In genomic region chr5:110786081-110786835, GRCm38 (mm10) we compare ENCODE assay signal across 8 mouse cellular contexts. TPM values are rescaled to one million over a fixed set of nuclear protein-coding genes. Genes with fewer than 3 reads are reported as not detected.
A peak's percentile ranks its signal among the peaks of the same experiment; 100 is the strongest.
DNase-seq lines count a peak whose midpoint lies in the region; ATAC-seq and TF ChIP-seq lines count a peak whose summit lies in the region.

No protein-coding gene starts in this region.

- no peak overlapping the region for H3K4me3 ChIP-seq in MEL (ENCODE audit: control insufficient read depth in 1 of 2, insufficient read depth in 1 of 2, low read depth in 2 of 2, low read length in 2 of 2)

- TF ChIP-seq RAD21 in MEL (IDR thresholded peaks at IDR 0.05; ENCODE audit: low read depth, low read length): no peak; the same call in 1 of the 2 replicates

- H3K9me3 ChIP-seq in MEL (replicated peaks; ENCODE audit: insufficient read depth, low read length): no peaks in the 10 kb centered on the region

- H3K4me1 ChIP-seq in MEL (ENCODE audit: control insufficient read depth in 1 of 2, insufficient read depth in 2 of 2, low read length in 2 of 2): peaks cover 0 to 4% of the 10 kb centered on the region in 2 experiments; a peak in 1 of 4 replicates

- no peaks in the 10 kb centered on the region for H3K27me3 ChIP-seq in MEL (ENCODE audit: control insufficient read depth in 1 of 2, insufficient read depth in 2 of 2, low read length in 2 of 2)

- H3K79me2 ChIP-seq in MEL (ENCODE audit: control insufficient read depth, insufficient read depth, low read length, poor library complexity): no peaks in the 10 kb centered on the region

- peak; percentile 40; the same call in 1 of the 2 replicates for ATAC-seq in granulocyte monocyte progenitor cell, adult 5-6 weeks (replicated peaks; ENCODE audit: poor library complexity, severe bottlenecking)

- intact Hi-C loops in left cerebral cortex, postnatal 14 days (cut with DNase I): no loop called here

- no peaks in the 10 kb centered on the region; a peak in 1 of 4 replicates for H3K36me3 ChIP-seq in MEL (ENCODE audit: control insufficient read depth in 1 of 2, insufficient read depth in 2 of 2, low read length in 2 of 2)

- no peak for TF ChIP-seq POLR2A in MEL (IDR thresholded peaks at IDR 0.05; ENCODE audit: control insufficient read depth in 1 of 2, insufficient read depth in 1 of 2, low read depth in 1 of 2, low read length in 2 of 2, poor library complexity in 1 of 2)

- peak; percentile 36 for DNase-seq in adrenal gland, postnatal 10 days
- DNase-seq in adrenal gland, adult (ENCODE audit: inconsistent age in 2 of 2, low spot score in 1 of 2): no peak
- DNase-seq in left cerebral cortex, postnatal 14 days (ENCODE audit: low spot score in 2 of 2): peak; percentile 31 to 52
- DNase-seq in left cerebral cortex, adult 11 months (ENCODE audit: low spot score): no peak
- DNase-seq in MEL (ENCODE audit: low read depth, low spot score): peak; percentile 40
- no peak for DNase-seq in kidney, postnatal 14 days
- no peak for DNase-seq in testis, postnatal 14 days (ENCODE audit: low spot score)

- peak; percentile 17 to 47 (median 38); a peak in 5 of 6 replicates for TF ChIP-seq CTCF in MEL (IDR thresholded peaks at IDR 0.05 in 2 of 3, conservative IDR thresholded peaks at IDR 0.05 in 1 of 3; ENCODE audit: control insufficient read depth in 1 of 3, insufficient read depth in 1 of 3, low read depth in 2 of 3, low read length in 3 of 3, poor library complexity in 1 of 3, severe bottlenecking in 1 of 3)

- H3K9ac ChIP-seq in MEL (ENCODE audit: control insufficient read depth, low read depth, low read length, poor library complexity, severe bottlenecking): no peak overlapping the region

- no peak overlapping the region for H3K27ac ChIP-seq in MEL (ENCODE audit: control insufficient read depth, low read depth, low read length)

- no peak for TF ChIP-seq EP300 in MEL (IDR thresholded peaks at IDR 0.05; ENCODE audit: low read depth in 1 of 2, low read length in 2 of 2)

TF ChIP-seq in MEL, 35 proteins besides CTCF, POLR2A, EP300 and RAD21:
- peak; percentile 44 for TF ChIP-seq SMC3 (IDR thresholded peaks at IDR 0.05; ENCODE audit: low read depth, low read length)
- no peak for TF ChIP-seq GABPA (IDR thresholded peaks at IDR 0.05; ENCODE audit: low read depth, low read length)

RNA-seq across cellular contexts. Expression of gene Pus1, which starts 5.8 kb away (rescaled TPM):
- 10 to 100 TPM; 34.6 to 36.9 TPM for total RNA-seq in adrenal gland, postnatal 10 days (2021)
- 10 to 100 TPM; 18.3 to 21.2 TPM for total RNA-seq in left cerebral cortex, postnatal 14 days (2021)
- total RNA-seq in MEL (2012; rRNA removed): 97.6 and 107 TPM in 2 replicates
- polyA plus RNA-seq in MEL (2012; ENCODE audit: insufficient read depth in 1 of 2, insufficient read length in 2 of 2, low read depth in 1 of 2, low replicate concordance in 2 of 2, missing spikeins in 1 of 2): 100 to 1,000 TPM; 117 to 248 TPM
- total RNA-seq in granulocyte monocyte progenitor cell, adult 5-6 weeks (2014; fragmentation: Nextera tagmentation): 41.6 and 45.0 TPM in 2 replicates
- total RNA-seq in granulocyte monocyte progenitor cell, adult 5-6 weeks (2017): 77.9 and 80.0 TPM in 2 replicates

RNA-seq across cellular contexts. Expression of gene Ep400, which starts 15.7 kb away (rescaled TPM):
- 10 to 100 TPM; 64.7 to 76.0 TPM for total RNA-seq in adrenal gland, postnatal 10 days (2021)
- 10 to 100 TPM; 84.8 to 89.3 TPM for total RNA-seq in left cerebral cortex, postnatal 14 days (2021)
- 21.5 and 27.1 TPM in 2 replicates for total RNA-seq in MEL (2012; rRNA removed)
- 10 to 100 TPM; 27.2 to 96.8 TPM for polyA plus RNA-seq in MEL (2012; ENCODE audit: insufficient read depth in 1 of 2, insufficient read length in 2 of 2, low read depth in 1 of 2, low replicate concordance in 2 of 2, missing spikeins in 1 of 2)
- 127 and 160 TPM in 2 replicates for total RNA-seq in granulocyte monocyte progenitor cell, adult 5-6 weeks (2014; fragmentation: Nextera tagmentation)
- 35.5 and 68.1 TPM in 2 replicates for total RNA-seq in granulocyte monocyte progenitor cell, adult 5-6 weeks (2017)

RNA-seq across cellular contexts. Expression of gene Ulk1, which starts 23.6 kb away (rescaled TPM):
- 10 to 100 TPM; 49.8 to 50.4 TPM for total RNA-seq in adrenal gland, postnatal 10 days (2021)
- total RNA-seq in left cerebral cortex, postnatal 14 days (2021): 10 to 100 TPM; 67.6 to 70.6 TPM
- total RNA-seq in MEL (2012; rRNA removed): 4.9 and 5.2 TPM in 2 replicates
- 10 to 100 TPM in 1 of 2 experiments, not detected in 1; 23.0 TPM for polyA plus RNA-seq in MEL (2012; ENCODE audit: insufficient read depth in 1 of 2, insufficient read length in 2 of 2, low read depth in 1 of 2, low replicate concordance in 2 of 2, missing spikeins in 1 of 2)
- 17.2 and 27.2 TPM in 2 replicates for total RNA-seq in granulocyte monocyte progenitor cell, adult 5-6 weeks (2014; fragmentation: Nextera tagmentation)
- total RNA-seq in granulocyte monocyte progenitor cell, adult 5-6 weeks (2017): 1.4 and 2.6 TPM in 2 replicates

RNA-seq across cellular contexts. Expression of gene Hscb, which starts 53.3 kb away (rescaled TPM):
- total RNA-seq in adrenal gland, postnatal 10 days (2021): 10 to 100 TPM; 21.2 to 27.7 TPM
- 10 to 100 TPM in 1 of 2 experiments, 1 to 10 TPM in 1; 9.2 to 12.2 TPM for total RNA-seq in left cerebral cortex, postnatal 14 days (2021)
- 20.1 and 29.4 TPM in 2 replicates for total RNA-seq in MEL (2012; rRNA removed)
- 10 to 100 TPM in 1 of 2 experiments, not detected in 1; 29.0 TPM for polyA plus RNA-seq in MEL (2012; ENCODE audit: insufficient read depth in 1 of 2, insufficient read length in 2 of 2, low read depth in 1 of 2, low replicate concordance in 2 of 2, missing spikeins in 1 of 2)
- 68.2 and 80.1 TPM in 2 replicates for total RNA-seq in granulocyte monocyte progenitor cell, adult 5-6 weeks (2014; fragmentation: Nextera tagmentation)
- 63.6 and 77.4 TPM in 2 replicates for total RNA-seq in granulocyte monocyte progenitor cell, adult 5-6 weeks (2017)

RNA-seq across cellular contexts. Expression of gene Chek2, which starts 53.5 kb away (rescaled TPM):
- 1 to 10 TPM; 6.8 to 7.8 TPM for total RNA-seq in adrenal gland, postnatal 10 days (2021)
- total RNA-seq in left cerebral cortex, postnatal 14 days (2021): 1 to 10 TPM; 1.4 to 1.6 TPM
- total RNA-seq in MEL (2012; rRNA removed): 22.2 and 23.9 TPM in 2 replicates
- polyA plus RNA-seq in MEL (2012; ENCODE audit: insufficient read depth in 1 of 2, insufficient read length in 2 of 2, low read depth in 1 of 2, low replicate concordance in 2 of 2, missing spikeins in 1 of 2): 10 to 100 TPM in 1 of 2 experiments, not detected in 1; 24.1 TPM
- 29.3 and 32.6 TPM in 2 replicates for total RNA-seq in granulocyte monocyte progenitor cell, adult 5-6 weeks (2014; fragmentation: Nextera tagmentation)
- 22.6 and 39.0 TPM in 2 replicates for total RNA-seq in granulocyte monocyte progenitor cell, adult 5-6 weeks (2017)

Comparison
In these comparisons a context has a peak if more than half of its experiments do, and no peak if none do; other contexts are left out.
1. DNase-seq: peak in adrenal gland, postnatal 10 days (single experiment), left cerebral cortex, postnatal 14 days (2 of 2) and MEL (single experiment); none in adrenal gland, adult (0 of 2), left cerebral cortex, adult 11 months (single experiment), kidney, postnatal 14 days (single experiment) and testis, postnatal 14 days (single experiment).